Mouse (Mus musculus): ENCODE data around the gene Col16a1. TPM values are rescaled to one million over a fixed set of nuclear protein-coding genes. Genes with fewer than 3 reads are reported as not detected.

The Col16a1 gene
- 16.7 and 17.1 TPM in 2 replicates for polyA plus RNA-seq (2012; rRNA removed)

DNA sequence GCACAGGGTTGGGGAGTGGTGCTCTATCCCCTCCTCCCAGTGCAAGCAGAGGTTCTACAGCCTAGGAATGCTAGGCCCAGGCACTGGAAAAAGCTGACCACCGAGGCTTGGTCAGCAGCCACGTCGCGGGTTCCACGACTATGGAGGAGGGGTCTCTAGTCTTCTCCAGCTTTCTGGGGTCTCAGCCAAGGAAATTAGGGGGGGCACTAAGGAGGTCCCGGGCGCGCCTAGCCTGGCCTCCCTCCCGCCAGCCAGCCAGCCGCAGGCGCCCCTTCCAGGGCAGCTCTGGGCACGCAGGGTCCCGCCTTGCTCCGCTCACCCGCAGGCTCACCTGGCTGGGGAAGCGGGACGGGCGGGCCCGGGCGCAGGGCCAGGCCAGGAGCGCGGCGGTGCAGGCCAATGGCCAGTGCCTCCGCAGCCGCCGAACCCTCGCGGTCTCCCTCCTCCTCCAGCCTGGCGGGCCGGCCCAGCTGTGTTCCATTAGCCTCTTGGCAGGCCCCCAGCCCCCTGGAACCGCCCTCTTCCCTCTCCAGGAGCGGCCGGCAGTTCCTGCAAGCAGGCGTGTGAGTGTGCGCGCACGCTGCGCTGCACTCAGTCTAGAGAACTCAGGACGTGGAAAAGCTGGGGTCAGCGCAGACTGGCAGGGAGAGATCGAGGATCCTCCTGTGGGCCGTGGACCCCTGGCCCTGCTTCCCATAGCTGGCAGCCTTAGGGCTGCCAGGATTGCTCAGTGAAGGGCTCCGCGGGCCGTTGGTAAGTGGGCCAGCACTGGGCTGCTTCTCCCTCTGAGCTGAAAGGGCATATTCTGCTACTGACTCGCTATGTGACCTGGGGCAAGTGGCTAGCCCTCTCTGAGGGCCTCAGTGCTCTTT lies at the start of gene Col16a1:
Col16a1 (plus strand) TSS at position 510 of the 872 bp plus-strand sequence.
- DNase-seq (ENCODE audit: low read depth): peak; percentile 91
- TF ChIP-seq CTCF (IDR thresholded peaks at IDR 0.05; ENCODE audit: borderline replicate concordance, extremely low read depth, insufficient read depth, insufficient read length): no peak
- TF ChIP-seq POLR2A (IDR thresholded peaks at IDR 0.05; ENCODE audit: borderline replicate concordance, extremely low read depth, insufficient read depth, insufficient read length, poor library complexity, severe bottlenecking): 0 out of 2 replicates have a peak, but pooled peaks have one; percentile 14

DNA sequence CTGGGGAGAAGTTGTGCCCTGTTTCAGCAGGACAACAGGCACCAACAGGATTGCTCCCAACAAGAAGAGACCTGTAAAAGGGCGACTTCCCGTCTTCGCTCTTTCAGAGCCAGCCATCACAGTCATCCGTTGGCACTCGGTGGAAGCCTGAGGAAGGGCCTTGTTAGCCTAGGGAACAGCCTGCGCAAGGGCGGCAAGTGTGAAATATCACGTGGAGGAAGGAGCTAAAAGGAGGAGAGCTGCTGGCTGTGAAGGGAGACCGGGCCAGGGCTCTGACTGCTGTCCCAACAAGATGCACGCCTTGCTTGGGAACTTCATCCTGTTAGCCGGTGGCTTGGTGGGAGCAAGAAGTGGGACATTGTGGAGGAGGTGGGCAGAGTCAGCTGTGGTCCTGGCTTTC lies 49.5 kb upstream of the Col16a1 start:
- no peak for TF ChIP-seq CTCF (IDR thresholded peaks at IDR 0.05; ENCODE audit: borderline replicate concordance, extremely low read depth, insufficient read depth, insufficient read length)
- no peak for TF ChIP-seq POLR2A (IDR thresholded peaks at IDR 0.05; ENCODE audit: borderline replicate concordance, extremely low read depth, insufficient read depth, insufficient read length, poor library complexity, severe bottlenecking)
- DNase-seq (ENCODE audit: low read depth): no peak

DNA sequence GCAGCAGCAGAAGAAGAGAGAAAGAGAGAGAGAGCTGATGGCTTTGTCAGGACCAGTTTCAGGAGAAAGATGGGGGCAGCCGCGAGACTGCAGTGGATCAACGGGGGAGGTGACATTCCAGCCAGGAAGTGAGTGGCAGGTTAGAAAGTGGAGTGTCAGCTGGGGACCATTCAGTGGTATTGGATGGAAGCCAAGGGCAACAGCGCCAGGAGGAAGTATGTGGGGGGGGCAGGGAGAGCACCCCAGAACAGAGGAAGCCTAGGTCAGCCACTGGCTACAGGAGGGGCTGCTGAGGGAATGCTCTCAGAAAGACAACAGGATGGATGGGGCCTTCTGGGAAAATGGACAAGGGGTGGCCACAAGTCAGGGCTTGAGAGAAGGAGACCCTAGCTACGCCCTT lies 45.9 kb upstream of the Col16a1 start:
- peak; percentile 53 for DNase-seq (ENCODE audit: low read depth)
- TF ChIP-seq POLR2A (IDR thresholded peaks at IDR 0.05; ENCODE audit: borderline replicate concordance, extremely low read depth, insufficient read depth, insufficient read length, poor library complexity, severe bottlenecking): no peak

- peak; percentile 78 for DNase-seq (ENCODE audit: low read depth)
- TF ChIP-seq POLR2A (IDR thresholded peaks at IDR 0.05; ENCODE audit: borderline replicate concordance, extremely low read depth, insufficient read depth, insufficient read length, poor library complexity, severe bottlenecking) (no peak), CTCF (IDR thresholded peaks at IDR 0.05; ENCODE audit: borderline replicate concordance, extremely low read depth, insufficient read depth, insufficient read length) (no peak)
Measured at GRCm38 (mm10) chr4:130002157-130002556, 45.5 kb upstream of the Col16a1 start.

GRCm38 (mm10) chr4:130005593-130005992 lies 42.0 kb upstream of the Col16a1 start:
- DNase-seq (ENCODE audit: low read depth): no peak
- no peak for TF ChIP-seq POLR2A (IDR thresholded peaks at IDR 0.05; ENCODE audit: borderline replicate concordance, extremely low read depth, insufficient read depth, insufficient read length, poor library complexity, severe bottlenecking)
- peak; percentile 19; the same call in 1 of the 2 replicates for TF ChIP-seq CTCF (IDR thresholded peaks at IDR 0.05; ENCODE audit: borderline replicate concordance, extremely low read depth, insufficient read depth, insufficient read length)

DNA sequence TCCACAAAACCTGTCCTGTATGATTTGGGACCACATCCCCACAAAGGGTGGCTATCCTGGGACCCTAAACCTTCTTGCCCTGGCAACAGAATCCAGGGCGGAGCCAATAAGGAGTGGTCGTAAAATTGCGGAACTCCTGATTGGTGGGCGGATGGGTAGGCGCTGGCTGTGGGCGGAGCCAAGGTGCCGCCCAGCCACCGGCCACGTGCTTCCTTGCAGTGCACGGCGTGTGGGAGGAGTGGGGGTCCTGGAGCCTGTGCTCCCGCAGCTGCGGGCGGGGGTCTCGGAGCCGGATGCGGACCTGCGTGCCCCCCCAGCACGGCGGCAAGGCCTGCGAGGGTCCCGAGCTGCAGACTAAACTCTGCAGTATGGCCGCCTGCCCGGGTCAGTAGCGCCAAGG lies 41.1 kb upstream of the Col16a1 start:
- no peak for DNase-seq (ENCODE audit: low read depth)
- TF ChIP-seq CTCF (IDR thresholded peaks at IDR 0.05; ENCODE audit: borderline replicate concordance, extremely low read depth, insufficient read depth, insufficient read length): no peak
- no peak for TF ChIP-seq POLR2A (IDR thresholded peaks at IDR 0.05; ENCODE audit: borderline replicate concordance, extremely low read depth, insufficient read depth, insufficient read length, poor library complexity, severe bottlenecking)

- TF ChIP-seq POLR2A (IDR thresholded peaks at IDR 0.05; ENCODE audit: borderline replicate concordance, extremely low read depth, insufficient read depth, insufficient read length, poor library complexity, severe bottlenecking) (no peak), CTCF (IDR thresholded peaks at IDR 0.05; ENCODE audit: borderline replicate concordance, extremely low read depth, insufficient read depth, insufficient read length) (no peak)
Measured at GRCm38 (mm10) chr4:130009043-130009442, 38.6 kb upstream of the Col16a1 start.

GRCm38 (mm10) chr4:130010723-130011122 lies 36.9 kb upstream of the Col16a1 start:
- TF ChIP-seq CTCF (IDR thresholded peaks at IDR 0.05; ENCODE audit: borderline replicate concordance, extremely low read depth, insufficient read depth, insufficient read length) (no peak), POLR2A (IDR thresholded peaks at IDR 0.05; ENCODE audit: borderline replicate concordance, extremely low read depth, insufficient read depth, insufficient read length, poor library complexity, severe bottlenecking) (no peak)
- DNase-seq (ENCODE audit: low read depth): no peak

More at GRCm38 (mm10) chr4:130009043-130009442, 38.6 kb upstream of the Col16a1 start:
- DNase-seq (ENCODE audit: low read depth): no peak

DNA sequence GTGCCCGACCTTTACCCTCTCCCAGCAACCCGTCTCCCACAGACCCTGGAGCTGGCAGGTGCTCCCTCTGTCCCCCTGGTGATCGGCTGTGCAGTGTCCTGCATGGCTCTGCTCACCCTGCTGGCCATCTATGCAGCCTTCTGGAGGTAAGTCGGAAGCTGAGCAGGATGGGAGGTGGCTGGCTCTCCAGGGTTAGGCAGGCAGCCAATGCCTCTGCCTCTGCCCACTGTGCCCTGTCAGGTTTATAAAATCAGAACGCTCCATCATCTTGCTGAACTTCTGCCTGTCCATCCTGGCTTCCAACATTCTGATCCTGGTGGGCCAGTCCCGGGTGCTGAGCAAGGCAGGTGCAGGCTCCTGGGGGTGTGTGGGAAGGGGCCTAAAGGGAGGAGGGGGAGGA lies 35.4 kb upstream of the Col16a1 start:
- TF ChIP-seq POLR2A (IDR thresholded peaks at IDR 0.05; ENCODE audit: borderline replicate concordance, extremely low read depth, insufficient read depth, insufficient read length, poor library complexity, severe bottlenecking) (no peak), CTCF (IDR thresholded peaks at IDR 0.05; ENCODE audit: borderline replicate concordance, extremely low read depth, insufficient read depth, insufficient read length) (no peak)
- DNase-seq (ENCODE audit: low read depth): no peak

DNA sequence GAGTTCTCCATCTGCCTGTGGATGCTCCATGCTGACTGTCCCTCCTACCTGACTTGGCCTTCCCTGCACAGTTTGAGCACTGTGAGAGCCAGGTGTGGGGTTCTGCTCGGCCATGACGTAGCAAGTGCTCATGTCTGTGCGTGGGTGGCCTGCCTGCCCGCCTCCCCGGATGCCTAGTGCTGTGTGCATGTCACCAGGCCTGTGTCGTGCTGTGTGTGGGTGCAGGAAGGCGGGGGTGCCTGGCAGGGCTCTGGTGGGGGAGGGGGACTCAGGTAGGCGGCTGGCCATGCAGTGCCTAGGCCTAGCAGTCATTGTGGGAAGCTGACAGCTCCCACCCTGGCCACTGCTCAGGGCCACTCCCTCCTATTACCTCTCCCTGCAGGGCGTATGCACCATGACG lies 34.5 kb upstream of the Col16a1 start:
- DNase-seq (ENCODE audit: low read depth): no peak
- no peak for TF ChIP-seq POLR2A (IDR thresholded peaks at IDR 0.05; ENCODE audit: borderline replicate concordance, extremely low read depth, insufficient read depth, insufficient read length, poor library complexity, severe bottlenecking)
- no peak for TF ChIP-seq CTCF (IDR thresholded peaks at IDR 0.05; ENCODE audit: borderline replicate concordance, extremely low read depth, insufficient read depth, insufficient read length)

DNA sequence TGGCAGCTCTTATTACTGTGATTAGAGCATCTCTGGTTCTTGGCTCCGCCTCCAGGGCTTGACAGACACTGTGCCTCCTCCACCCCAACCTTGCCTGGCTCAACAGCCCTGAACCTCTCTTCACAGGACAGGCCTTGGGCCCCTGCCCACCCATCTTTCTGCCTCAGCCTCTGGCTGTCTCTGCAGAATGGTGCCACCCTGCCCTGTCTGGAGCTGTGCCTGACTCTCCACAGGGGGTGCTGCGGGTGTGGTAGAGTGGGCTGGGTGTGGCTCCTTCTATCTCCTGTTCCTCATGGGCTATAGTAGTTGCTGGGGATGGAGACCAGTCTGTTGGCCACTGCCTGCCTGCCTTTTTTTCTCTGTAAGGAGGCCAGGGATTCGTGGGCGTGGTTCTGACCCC lies 31.6 kb upstream of the Col16a1 start:
- DNase-seq (ENCODE audit: low read depth): no peak
- TF ChIP-seq CTCF (IDR thresholded peaks at IDR 0.05; ENCODE audit: borderline replicate concordance, extremely low read depth, insufficient read depth, insufficient read length): no peak
- TF ChIP-seq POLR2A (IDR thresholded peaks at IDR 0.05; ENCODE audit: borderline replicate concordance, extremely low read depth, insufficient read depth, insufficient read length, poor library complexity, severe bottlenecking): no peak
